Mouse (Mus musculus): Measurements from ENCODE around the gene Ppp1r11. TPM values are rescaled to one million over a fixed set of nuclear protein-coding genes. Genes with fewer than 3 reads are reported as not detected.
A peak's percentile ranks its signal among the peaks of the same experiment; 100 is the strongest.
"Not testable (repeated sequence)": the region's sequence is repeated elsewhere in the genome, so short reads cannot be mapped to it uniquely, and the experiment has no call there.

Gene Ppp1r11
- total RNA-seq (2021): 10 to 100 TPM; 47.3 to 64.5 TPM
- long read RNA-seq, experiment 1, transcript Ppp1r11-201 (3 exons, 1,599 nt): major isoform, 88 of 90 reads
- long read RNA-seq, experiment 1, partial matches to known transcripts: 1 of 90 reads
- long read RNA-seq, experiment 1, other reads (novel, unspliced or antisense): 1 of 90 reads
- long read RNA-seq, experiment 2, transcript Ppp1r11-201 (3 exons, 1,599 nt): major isoform, 84 of 91 reads
- long read RNA-seq, experiment 2, partial matches to known transcripts: 6 of 91 reads
- long read RNA-seq, experiment 2, other reads (novel, unspliced or antisense): 1 of 91 reads

GRCm38 (mm10) chr17:36950981-36951947, at the start of gene Ppp1r11:
Gene Ppp1r11 (minus strand): TSS chr17:36951741.
- peak; percentile 96 for DNase-seq

DNA sequence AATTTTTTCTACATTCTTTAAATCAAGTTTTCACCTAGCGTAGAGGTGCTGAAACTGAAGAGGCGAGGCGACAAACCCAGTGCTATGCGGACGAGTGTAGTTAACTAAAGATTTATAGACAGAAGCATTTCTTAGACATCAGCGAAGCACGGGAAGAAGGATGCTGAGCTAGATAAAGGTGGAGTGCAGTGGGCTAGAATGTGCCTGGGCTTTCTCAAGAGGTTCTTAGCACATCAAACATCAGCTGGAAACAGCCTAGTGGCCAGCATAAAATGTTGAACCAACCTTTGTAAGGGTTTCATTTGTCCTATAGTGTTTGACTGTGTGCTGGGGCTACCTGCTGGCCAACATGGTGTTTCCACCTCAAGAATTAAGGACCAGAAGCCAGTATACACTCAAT, 49.3 kb upstream of the Ppp1r11 start, which contains the start of gene Zfp57:
Zfp57 (plus strand) TSS at position 301 of the 400 bp plus-strand sequence.
- no peak for DNase-seq

DNA sequence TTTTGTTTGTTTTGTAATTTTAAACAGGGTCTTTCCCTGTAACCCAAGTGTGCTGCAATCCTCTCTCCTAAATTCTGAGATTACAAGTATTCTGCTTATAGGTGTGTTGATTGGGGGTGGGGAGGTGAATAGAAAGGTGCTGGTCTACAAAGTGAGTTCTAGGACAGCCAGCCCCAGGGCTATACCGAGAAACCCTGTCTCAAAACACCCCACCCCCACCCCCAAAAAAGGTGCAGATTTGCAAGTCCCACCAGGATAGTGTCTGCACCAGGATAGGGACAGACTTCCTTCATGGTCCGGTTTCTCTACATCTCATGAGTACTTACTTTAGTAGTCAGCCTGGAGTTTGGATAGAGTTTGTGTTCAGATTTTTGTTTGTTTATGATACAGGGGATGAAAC, 46.9 kb upstream of the Ppp1r11 start:
- no peak for DNase-seq

DNA sequence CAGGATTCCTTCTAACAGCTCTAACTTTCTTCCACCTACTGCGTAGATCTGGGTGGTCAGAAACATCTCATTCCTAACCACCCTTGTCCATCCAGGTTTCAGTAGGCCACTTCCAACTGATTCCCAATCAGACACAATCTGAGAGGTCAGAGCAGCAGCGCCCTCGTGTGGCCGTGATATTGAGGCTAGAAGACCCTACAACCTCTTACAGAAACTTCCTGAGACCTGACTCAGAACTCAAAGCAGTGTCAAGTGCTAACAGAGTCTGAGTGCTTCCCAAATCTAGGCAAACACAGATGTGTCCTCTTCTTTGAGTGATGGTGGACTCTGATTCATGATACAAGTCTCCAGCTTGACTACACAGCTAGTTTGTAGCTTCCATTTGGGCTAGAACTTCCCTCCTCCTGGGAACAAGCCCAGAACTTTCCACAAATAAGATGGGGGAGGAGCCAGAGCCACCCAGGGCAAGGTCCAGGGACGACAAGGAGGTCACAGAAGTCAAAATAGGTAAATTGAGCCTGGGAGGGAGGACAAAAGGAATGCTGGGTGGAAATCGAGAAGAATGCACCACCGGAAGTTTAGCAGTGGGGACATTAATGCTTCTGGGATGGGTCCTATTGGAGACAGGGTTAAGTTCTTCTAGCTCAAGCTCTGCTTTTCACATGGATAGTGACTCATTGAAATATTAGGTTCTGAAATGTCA, 45.6 kb upstream of the Ppp1r11 start:
- peak; percentile 23 for DNase-seq

DNA sequence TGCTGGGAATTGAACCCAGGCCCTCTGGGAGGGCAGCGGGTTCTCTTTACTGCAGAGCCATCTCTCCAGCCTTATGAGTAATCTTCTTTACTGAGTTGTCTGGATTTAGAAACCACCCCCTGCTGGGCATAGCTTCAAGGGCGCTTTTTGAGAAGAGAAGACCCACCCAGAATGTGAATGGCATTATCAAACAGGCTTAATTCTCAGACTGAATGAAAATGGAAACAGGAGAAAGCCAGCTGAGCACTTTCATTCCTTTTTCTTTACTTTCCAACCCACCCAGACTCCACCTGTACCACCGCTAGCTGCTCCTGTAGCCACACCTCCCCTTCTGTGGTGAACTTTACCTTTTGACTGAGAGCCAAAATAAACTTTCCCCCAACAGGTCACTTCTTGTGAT, 43.9 kb upstream of the Ppp1r11 start:
- no peak for DNase-seq

GRCm38 (mm10) chr17:36994528-36994927, 43.0 kb upstream of the Ppp1r11 start:
- no peak for DNase-seq

GRCm38 (mm10) chr17:36993770-36994325, 42.3 kb upstream of the Ppp1r11 start:
- DNase-seq: no peak

- DNase-seq: no peak
Observed at GRCm38 (mm10) chr17:36992336-36993104, 41.0 kb upstream of the Ppp1r11 start.

DNA sequence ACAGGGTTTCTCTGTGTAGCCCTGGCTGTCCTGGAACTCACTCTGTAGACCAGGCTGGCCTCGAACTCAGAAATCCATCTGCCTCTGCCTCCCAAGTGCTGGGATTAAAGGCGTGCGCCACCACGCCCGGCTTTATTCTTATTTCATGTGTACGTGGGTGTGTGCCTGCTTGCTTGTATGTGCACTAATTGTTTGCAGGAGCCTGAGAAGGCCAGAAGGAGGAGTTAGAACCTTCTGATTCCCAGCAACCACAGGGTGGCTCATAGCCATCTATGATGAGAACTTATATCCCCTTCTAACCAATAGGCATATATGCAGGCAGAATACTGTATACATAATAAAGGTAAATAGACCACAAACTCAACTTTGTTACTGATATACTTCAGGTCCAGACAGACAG, 39.1 kb upstream of the Ppp1r11 start:
- DNase-seq: not testable (repeated sequence)

DNA sequence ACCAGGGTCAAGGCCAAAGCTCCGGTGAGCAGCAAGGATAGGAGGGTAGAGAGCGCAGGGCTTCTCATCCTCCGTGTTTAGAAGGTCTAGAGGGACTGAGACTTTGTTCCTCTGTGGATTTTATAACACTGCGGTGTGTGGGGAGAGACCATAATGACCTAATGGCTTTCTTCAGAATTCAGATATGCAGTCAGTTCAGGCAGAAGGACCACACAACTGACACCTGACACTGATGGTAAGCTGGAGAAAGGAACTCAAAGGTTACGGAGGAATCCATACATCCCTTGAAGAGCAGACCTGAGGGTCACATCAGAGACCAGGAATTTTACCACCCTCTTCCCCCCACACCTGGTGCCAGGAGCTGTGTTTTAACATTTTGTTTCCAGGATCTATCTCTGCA, 37.9 kb upstream of the Ppp1r11 start, which contains the start of gene H2-M5:
H2-M5 (minus strand) TSS at position 101 of the 400 bp plus-strand sequence.
- DNase-seq: no peak

- DNase-seq: no peak
Observed at GRCm38 (mm10) chr17:36988475-36988874, 36.9 kb upstream of the Ppp1r11 start.

DNA sequence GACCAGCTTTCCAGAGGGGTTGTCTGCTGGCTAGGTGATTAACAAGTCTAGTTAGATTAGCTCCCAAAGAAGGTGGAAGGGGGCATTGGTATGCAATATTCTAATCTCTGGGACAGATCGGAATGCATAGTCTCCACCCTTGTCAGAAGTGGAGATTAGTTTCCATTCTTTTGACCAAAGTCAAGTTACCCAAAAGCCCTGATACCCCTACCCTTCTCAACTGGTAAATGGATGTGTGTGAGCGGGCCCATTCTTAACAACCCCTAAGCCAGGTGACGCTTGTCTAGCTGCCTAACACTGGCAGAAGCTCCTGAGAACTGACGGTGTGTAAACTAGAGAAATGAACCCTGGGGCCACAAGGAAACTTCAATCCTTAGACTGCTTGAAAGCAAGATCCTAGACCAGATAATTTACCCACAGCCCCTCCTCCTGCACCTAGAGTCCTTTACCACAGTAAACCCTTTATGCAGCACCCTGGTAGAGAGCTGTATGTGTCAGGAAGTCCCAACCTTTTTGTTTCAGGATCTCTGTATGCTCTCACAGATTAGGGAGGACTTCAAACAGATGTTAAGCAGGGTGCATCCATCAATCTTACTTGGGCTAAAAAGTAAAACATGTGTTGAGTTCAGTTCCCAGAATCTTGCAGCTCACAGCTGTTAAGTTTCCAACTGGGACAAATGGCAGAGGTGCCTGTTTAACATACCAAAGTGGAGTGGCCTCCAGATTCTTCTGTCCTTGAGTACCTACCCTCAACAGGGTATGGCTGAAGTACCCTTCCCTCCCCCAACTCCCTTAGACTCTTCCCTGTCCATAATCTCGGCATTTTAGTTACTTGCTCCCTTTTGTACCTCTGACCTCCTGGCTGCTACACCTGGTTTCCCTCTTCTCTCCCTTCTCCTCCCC, 31.0 kb upstream of the Ppp1r11 start:
- DNase-seq: no peak

GRCm38 (mm10) chr17:36981845-36982244, 30.3 kb upstream of the Ppp1r11 start:
- no peak for DNase-seq

DNA sequence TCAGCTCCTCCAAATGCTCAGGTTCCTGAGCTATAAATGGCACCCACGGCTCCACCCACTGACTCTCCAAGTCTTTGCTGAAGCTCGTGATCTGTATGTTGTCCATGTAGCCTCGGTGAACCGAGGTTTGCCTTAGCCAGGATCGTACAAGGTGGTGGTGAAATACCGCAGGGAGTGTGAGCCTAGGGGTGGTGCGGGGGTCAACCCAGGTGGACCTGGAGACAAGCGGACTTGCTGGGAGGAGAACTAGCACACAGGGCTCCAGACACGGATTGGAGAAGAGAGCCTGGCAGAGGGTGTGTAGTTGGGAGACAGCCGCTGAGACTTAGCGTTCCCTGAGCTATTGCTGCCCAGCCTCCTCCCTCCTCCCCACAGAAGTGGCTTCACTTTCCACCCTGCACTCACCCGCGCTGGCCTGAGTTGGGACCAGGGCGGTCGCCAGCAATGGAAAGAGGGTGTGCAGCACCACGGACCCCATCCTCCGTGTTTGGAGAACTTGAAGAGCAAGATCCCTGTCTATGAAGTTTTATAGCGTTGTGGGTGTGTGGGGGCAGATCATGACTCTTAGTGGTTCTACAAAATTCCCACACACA, 29.8 kb upstream of the Ppp1r11 start, which contains the start of gene 2410137M14Rik:
2410137M14Rik (minus strand) TSS at position 17 of the 593 bp plus-strand sequence.
- peak; percentile 17 for DNase-seq

- DNase-seq: no peak
Observed at GRCm38 (mm10) chr17:36973271-36973787, 21.8 kb upstream of the Ppp1r11 start.

DNA sequence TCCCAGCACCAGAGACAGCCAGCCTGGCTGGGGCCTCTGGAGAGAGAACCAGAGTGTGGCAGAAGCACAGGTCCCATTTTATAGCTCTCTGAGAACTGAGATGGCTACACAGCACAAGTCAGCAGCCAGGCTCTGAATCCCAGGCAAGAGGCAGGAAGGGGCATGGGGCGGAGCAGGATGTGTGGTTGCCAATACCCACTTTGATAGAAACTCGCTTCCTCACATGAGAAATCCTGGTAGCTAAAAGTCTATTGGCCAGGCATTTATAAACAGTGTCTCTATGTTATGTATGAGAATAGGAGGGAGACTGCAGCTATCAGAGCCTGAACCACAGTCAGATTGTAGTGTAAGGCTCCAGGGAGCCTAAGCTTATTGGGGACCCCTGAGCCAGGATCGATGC, 21.2 kb upstream of the Ppp1r11 start:
- no peak for DNase-seq

DNA sequence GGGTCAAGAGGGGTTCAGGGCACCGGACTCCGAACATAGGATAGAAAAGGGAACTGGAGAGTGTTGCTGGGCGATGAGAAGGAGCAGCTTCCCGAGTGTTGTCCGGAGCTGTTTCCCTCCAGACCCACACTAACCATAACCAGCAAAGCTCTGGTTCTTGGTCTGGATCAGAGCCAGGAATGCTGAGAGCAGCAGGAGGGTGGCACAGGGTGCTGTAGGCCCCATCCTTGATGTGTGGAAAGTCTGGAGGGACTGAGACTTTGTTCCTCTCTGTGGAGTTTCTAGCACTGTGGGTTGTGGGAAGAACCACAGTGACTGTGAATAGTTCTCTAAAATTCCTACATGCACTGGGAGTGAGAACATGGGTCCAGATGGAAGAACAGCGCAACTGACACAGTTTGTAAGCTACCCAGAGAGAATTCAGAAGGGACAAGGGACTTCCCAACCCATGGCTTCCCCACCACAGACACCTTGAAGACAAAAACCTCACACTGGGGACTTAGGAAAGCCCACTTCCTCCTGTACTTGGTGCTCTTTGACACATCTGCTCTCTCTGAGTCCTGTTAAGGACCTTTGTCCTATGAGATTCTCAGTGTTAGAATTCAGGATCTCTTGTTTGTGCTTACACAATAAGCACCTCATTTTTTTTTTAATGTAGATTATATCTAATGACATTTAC, 19.8 kb upstream of the Ppp1r11 start:
- DNase-seq: no peak

DNA sequence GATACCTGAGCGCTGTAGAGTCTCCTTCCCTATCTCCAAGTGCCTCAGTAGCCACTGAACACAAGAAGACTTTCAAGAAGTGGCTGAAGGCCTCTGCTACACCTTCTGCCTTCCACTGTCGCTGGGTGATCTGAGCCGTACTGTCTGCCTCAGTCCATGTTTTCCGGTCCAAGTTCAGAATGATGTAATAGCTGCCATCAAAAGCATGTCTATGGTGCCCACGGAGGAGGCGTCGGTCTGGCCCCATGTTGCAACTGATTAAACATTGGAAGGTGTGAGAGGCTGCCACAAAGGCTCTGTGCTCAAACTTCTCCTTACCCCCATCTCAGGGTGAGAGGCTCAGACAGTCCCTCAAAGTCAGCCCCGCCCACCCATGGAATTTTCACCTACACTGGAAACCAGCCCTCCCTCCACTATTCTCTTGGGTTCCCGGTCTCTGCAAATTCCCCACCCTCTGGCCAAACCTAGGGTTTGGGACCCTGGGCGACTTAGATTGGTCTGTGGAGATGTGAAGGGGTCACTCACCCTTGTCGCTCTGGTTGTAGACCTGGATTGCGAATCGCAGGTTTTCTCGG, 18.9 kb upstream of the Ppp1r11 start:
- DNase-seq: no peak

Data from gastrocnemius, postnatal 25 days (tissue).